Mouse (Mus musculus): Measurements from ENCODE around the gene Wnt7a.

GRCm38 (mm10) chr6:91349620-91350019, 61.5 kb downstream of the Wnt7a start:
- TF ChIP-seq CTCF (IDR thresholded peaks at IDR 0.05; ENCODE audit: insufficient read depth, low read depth, low read length) (no peak), POLR2A (IDR thresholded peaks at IDR 0.05; ENCODE audit: insufficient read depth, low read depth, low read length) (no peak)
